Mouse (Mus musculus): ENCODE data around the gene 2210016L21Rik. TPM values are rescaled to one million over a fixed set of nuclear protein-coding genes. Genes with fewer than 3 reads are reported as not detected.

2210016L21Rik gene
- polyA plus RNA-seq, 1 experiment, result 20.6 TPM

- no peak overlapping the region for H3ac ChIP-seq (ENCODE audit: control insufficient read depth, insufficient read length, low read depth)
- no peak overlapping the region for H3K4me3 ChIP-seq (ENCODE audit: insufficient read depth, poor library complexity, severe bottlenecking)
- peaks cover 7% of the 10 kb centered on the region for H3K36me3 ChIP-seq (ENCODE audit: control insufficient read depth, insufficient read depth)
- H3K27me3 ChIP-seq (ENCODE audit: control insufficient read depth, insufficient read depth, insufficient read length), result no peaks in the 10 kb centered on the region
- H3K79me2 ChIP-seq (ENCODE audit: control insufficient read depth, insufficient read depth), result no peaks in the 10 kb centered on the region
- no peaks in the 10 kb centered on the region for H3K79me3 ChIP-seq (ENCODE audit: low read depth)
- TF ChIP-seq MAX (IDR thresholded peaks at IDR 0.05), result no peak
- no peak for TF ChIP-seq USF1 (IDR thresholded peaks at IDR 0.05; ENCODE audit: low read depth)
- TF ChIP-seq CTCF (IDR thresholded peaks at IDR 0.05; ENCODE audit: control insufficient read depth, insufficient read depth, insufficient read length), result no peak
- no peak for TF ChIP-seq MYOG (IDR thresholded peaks at IDR 0.05; ENCODE audit: control insufficient read depth, extremely low read depth, insufficient read length)
- no peak for TF ChIP-seq FOSL1 (IDR thresholded peaks at IDR 0.05; ENCODE audit: insufficient read depth, low read length, poor library complexity, severe bottlenecking)
- no peak for TF ChIP-seq CEBPB (IDR thresholded peaks at IDR 0.05; ENCODE audit: low read depth)
- TF ChIP-seq MYOD1 (IDR thresholded peaks at IDR 0.05; ENCODE audit: control insufficient read depth, insufficient read length, low read depth), result no peak
Observed at GRCm38 (mm10) chr5:114953326-114953725, 11.4 kb downstream of the 2210016L21Rik start.

- H3ac ChIP-seq (ENCODE audit: control insufficient read depth, insufficient read length, low read depth), result no peak overlapping the region
- no peaks in the 10 kb centered on the region for H3K79me2 ChIP-seq (ENCODE audit: control insufficient read depth, insufficient read depth)
- no peak overlapping the region for H3K4me3 ChIP-seq (ENCODE audit: insufficient read depth, poor library complexity, severe bottlenecking)
- TF ChIP-seq MYOD1 (IDR thresholded peaks at IDR 0.05; ENCODE audit: control insufficient read depth, insufficient read length, low read depth), result no peak
- TF ChIP-seq MAX (IDR thresholded peaks at IDR 0.05), result no peak
- TF ChIP-seq FOSL1 (IDR thresholded peaks at IDR 0.05; ENCODE audit: insufficient read depth, low read length, poor library complexity, severe bottlenecking), result no peak
- no peak for TF ChIP-seq CEBPB (IDR thresholded peaks at IDR 0.05; ENCODE audit: low read depth)
- TF ChIP-seq CTCF (IDR thresholded peaks at IDR 0.05; ENCODE audit: control insufficient read depth, insufficient read depth, insufficient read length), result no peak
- H3K79me3 ChIP-seq (ENCODE audit: low read depth), result no peaks in the 10 kb centered on the region
- no peaks in the 10 kb centered on the region for H3K36me3 ChIP-seq (ENCODE audit: control insufficient read depth, insufficient read depth)
- H3K27me3 ChIP-seq (ENCODE audit: control insufficient read depth, insufficient read depth, insufficient read length), result peaks cover 2% of the 10 kb centered on the region
Observed at GRCm38 (mm10) chr5:114958069-114958468, 16.1 kb downstream of the 2210016L21Rik start.

GRCm38 (mm10) chr5:114961590-114962360, 19.8 kb downstream of the 2210016L21Rik start:
- Histone ChIP-seq H3K79me3 (ENCODE audit: low read depth) (no peaks in the 10 kb centered on the region), H3K79me2 (ENCODE audit: control insufficient read depth, insufficient read depth) (no peaks in the 10 kb centered on the region), H3ac (ENCODE audit: control insufficient read depth, insufficient read length, low read depth) (no peak overlapping the region), H3K4me3 (ENCODE audit: insufficient read depth, poor library complexity, severe bottlenecking) (no peak overlapping the region), H3K36me3 (ENCODE audit: control insufficient read depth, insufficient read depth) (no peaks in the 10 kb centered on the region), H3K27me3 (ENCODE audit: control insufficient read depth, insufficient read depth, insufficient read length) (peaks cover 13% of the 10 kb centered on the region)
- TF ChIP-seq MYOD1 (IDR thresholded peaks at IDR 0.05; ENCODE audit: control insufficient read depth, insufficient read length, low read depth), result no peak
- no peak for TF ChIP-seq USF1 (IDR thresholded peaks at IDR 0.05; ENCODE audit: low read depth)
- no peak for TF ChIP-seq FOSL1 (IDR thresholded peaks at IDR 0.05; ENCODE audit: insufficient read depth, low read length, poor library complexity, severe bottlenecking)
- TF ChIP-seq CTCF (IDR thresholded peaks at IDR 0.05; ENCODE audit: control insufficient read depth, insufficient read depth, insufficient read length), result no peak
- no peak for TF ChIP-seq MAX (IDR thresholded peaks at IDR 0.05)
- no peak for TF ChIP-seq MYOG (IDR thresholded peaks at IDR 0.05; ENCODE audit: control insufficient read depth, extremely low read depth, insufficient read length)
- no peak for TF ChIP-seq CEBPB (IDR thresholded peaks at IDR 0.05; ENCODE audit: low read depth)

- H3K79me3 ChIP-seq (ENCODE audit: low read depth), result no peaks in the 10 kb centered on the region
- H3ac ChIP-seq (ENCODE audit: control insufficient read depth, insufficient read length, low read depth), result no peak overlapping the region
- TF ChIP-seq CEBPB (IDR thresholded peaks at IDR 0.05; ENCODE audit: low read depth), result no peak
- no peaks in the 10 kb centered on the region for H3K79me2 ChIP-seq (ENCODE audit: control insufficient read depth, insufficient read depth)
- no peaks in the 10 kb centered on the region for H3K36me3 ChIP-seq (ENCODE audit: control insufficient read depth, insufficient read depth)
- H3K4me3 ChIP-seq (ENCODE audit: insufficient read depth, poor library complexity, severe bottlenecking), result no peak overlapping the region
- peaks cover 34% of the 10 kb centered on the region for H3K27me3 ChIP-seq (ENCODE audit: control insufficient read depth, insufficient read depth, insufficient read length)
Observed at GRCm38 (mm10) chr5:114964315-114964966, 22.5 kb downstream of the 2210016L21Rik start.

GRCm38 (mm10) chr5:114964967-114965898, 23.3 kb downstream of the 2210016L21Rik start:
- TF ChIP-seq MYOG (IDR thresholded peaks at IDR 0.05; ENCODE audit: control insufficient read depth, extremely low read depth, insufficient read length) (no peak), CEBPB (IDR thresholded peaks at IDR 0.05; ENCODE audit: low read depth) (no peak), MAX (IDR thresholded peaks at IDR 0.05) (no peak), USF1 (IDR thresholded peaks at IDR 0.05; ENCODE audit: low read depth) (no peak), FOSL1 (IDR thresholded peaks at IDR 0.05; ENCODE audit: insufficient read depth, low read length, poor library complexity, severe bottlenecking) (no peak)

More at GRCm38 (mm10) chr5:114964967-114965898, 23.3 kb downstream of the 2210016L21Rik start:
- Histone ChIP-seq H3K4me3 (ENCODE audit: insufficient read depth, poor library complexity, severe bottlenecking) (no peak overlapping the region), H3K27me3 (ENCODE audit: control insufficient read depth, insufficient read depth, insufficient read length) (peaks cover 42% of the 10 kb centered on the region), H3K79me2 (ENCODE audit: control insufficient read depth, insufficient read depth) (no peaks in the 10 kb centered on the region), H3K79me3 (ENCODE audit: low read depth) (no peaks in the 10 kb centered on the region), H3ac (ENCODE audit: control insufficient read depth, insufficient read length, low read depth) (no peak overlapping the region), H3K36me3 (ENCODE audit: control insufficient read depth, insufficient read depth) (no peaks in the 10 kb centered on the region)

Measured in C2C12 (cell line).